Mouse (Mus musculus): ENCODE measurements around the gene Nt5dc3. TPM values are rescaled to one million over a fixed set of nuclear protein-coding genes. Genes with fewer than 3 reads are reported as not detected.
A peak's percentile ranks its signal among the peaks of the same experiment; 100 is the strongest.

The Nt5dc3 gene
- polyA plus RNA-seq, 1 experiment: 4.9 TPM

- Histone ChIP-seq H3K4me3 (ENCODE audit: extremely low read depth, insufficient read depth, insufficient read length) (peak overlapping the region; percentile 74), H3K36me3 (ENCODE audit: control insufficient read depth, insufficient read depth, low read length) (no peaks in the 10 kb centered on the region), H3K27me3 (ENCODE audit: control insufficient read depth, insufficient read depth, low read length) (no peaks in the 10 kb centered on the region), H3K4me1 (ENCODE audit: control insufficient read depth, insufficient read depth, insufficient read length) (peaks cover 8% of the 10 kb centered on the region; the same call in 1 of the 2 replicates), H3K27ac (ENCODE audit: insufficient read depth, low read length) (peak overlapping the region; percentile 43)
- TF ChIP-seq POLR2A (IDR thresholded peaks at IDR 0.05; ENCODE audit: low read depth, low read length) (no peak), CTCF (IDR thresholded peaks at IDR 0.05; ENCODE audit: extremely low read depth, insufficient read depth, insufficient read length, insufficient replicate concordance) (no peak)
- 63% methylated on average over 19 of the region's 19 CpGs for WGBS
- DNase-seq (ENCODE audit: low read depth in 1 of 2, low spot score in 2 of 2): peak in 1 of 2 experiments; percentile 6
Measured at GRCm38 (mm10) chr10:86777614-86778319, 1.0 kb upstream of the Nt5dc3 start.

DNA sequence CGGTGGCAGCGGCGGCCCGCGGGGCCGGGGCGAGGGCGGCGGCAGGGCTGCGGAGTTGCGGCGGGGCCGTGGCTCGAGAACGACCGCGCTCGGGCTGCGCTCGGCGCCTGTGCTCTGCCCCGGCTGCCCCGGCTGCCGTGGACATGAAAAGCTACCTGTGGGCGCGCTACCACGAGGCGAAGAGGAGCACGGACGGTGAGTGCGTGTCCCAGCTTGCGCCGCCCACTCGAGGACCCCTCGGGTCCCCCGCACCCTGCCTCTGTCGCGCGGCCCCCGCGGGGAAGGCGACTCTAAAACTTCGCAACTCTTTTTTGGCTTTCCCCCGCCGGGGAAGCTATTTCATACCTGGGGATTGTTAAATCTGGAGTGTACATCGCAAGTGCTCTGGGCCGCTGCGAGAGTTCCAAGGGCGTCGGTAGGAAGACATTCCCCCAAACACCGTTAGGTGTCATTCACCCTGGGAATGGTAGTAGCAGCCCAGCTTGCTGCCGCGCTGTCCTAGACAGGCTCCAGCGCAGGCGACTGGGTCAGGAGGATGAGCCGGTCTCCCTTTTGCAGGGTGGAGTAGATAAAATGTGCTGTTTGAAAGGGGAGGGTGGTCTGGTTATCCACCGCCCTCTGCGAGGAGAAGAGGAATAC, 431 bp downstream of the Nt5dc3 start:
- Histone ChIP-seq H3K36me3 (ENCODE audit: control insufficient read depth, insufficient read depth, low read length) (no peaks in the 10 kb centered on the region), H3K4me1 (ENCODE audit: control insufficient read depth, insufficient read depth, insufficient read length) (peaks cover 8% of the 10 kb centered on the region; the same call in 1 of the 2 replicates), H3K27ac (ENCODE audit: insufficient read depth, low read length) (peak overlapping the region; percentile 58), H3K4me3 (ENCODE audit: extremely low read depth, insufficient read depth, insufficient read length) (peak overlapping the region; percentile 68), H3K27me3 (ENCODE audit: control insufficient read depth, insufficient read depth, low read length) (no peaks in the 10 kb centered on the region)
- TF ChIP-seq POLR2A (IDR thresholded peaks at IDR 0.05; ENCODE audit: low read depth, low read length) (no peak), CTCF (IDR thresholded peaks at IDR 0.05; ENCODE audit: extremely low read depth, insufficient read depth, insufficient read length, insufficient replicate concordance) (no peak)
- DNase-seq (ENCODE audit: low read depth in 1 of 2, low spot score in 2 of 2): peak; percentile 9 to 16
- under 1% methylated on average over 46 of the region's 58 CpGs for WGBS

DNA sequence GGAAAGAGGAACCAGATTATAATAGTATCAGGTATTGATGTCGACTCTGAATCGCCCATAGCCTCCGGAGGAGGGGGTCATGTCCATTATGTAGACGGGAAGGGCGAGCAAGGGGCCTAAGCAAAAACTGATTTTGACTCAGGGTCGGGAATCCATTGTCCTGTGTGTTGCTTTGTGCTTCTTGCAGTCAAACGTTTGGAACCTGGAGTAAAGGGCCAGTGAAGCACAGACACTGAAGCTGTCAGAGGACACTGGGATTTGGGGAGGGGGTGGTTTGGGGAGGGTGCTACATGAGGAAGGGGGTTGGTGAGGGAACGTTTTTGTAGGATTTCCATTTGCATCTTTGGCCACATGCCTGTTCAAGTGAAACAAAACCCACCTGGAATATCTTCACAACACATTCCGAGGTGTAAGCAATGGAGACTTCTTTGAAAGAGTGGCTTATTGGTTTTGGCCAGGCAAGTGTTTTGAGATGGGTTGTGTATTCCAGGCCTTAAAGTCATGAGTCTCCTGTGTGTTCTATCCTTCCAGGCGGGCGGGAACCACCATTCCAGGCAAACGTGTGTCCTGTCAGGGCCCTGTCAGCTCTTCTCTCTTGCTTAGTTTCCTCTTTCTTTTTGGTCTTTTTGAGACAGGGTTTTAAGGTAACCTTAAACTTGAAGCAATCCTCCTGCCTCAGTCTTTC, 1.2 kb downstream of the Nt5dc3 start:
- TF ChIP-seq CTCF (IDR thresholded peaks at IDR 0.05; ENCODE audit: extremely low read depth, insufficient read depth, insufficient read length, insufficient replicate concordance) (no peak), POLR2A (IDR thresholded peaks at IDR 0.05; ENCODE audit: low read depth, low read length) (no peak)
- H3K36me3 ChIP-seq (ENCODE audit: control insufficient read depth, insufficient read depth, low read length): no peaks in the 10 kb centered on the region
- H3K4me1 ChIP-seq (ENCODE audit: control insufficient read depth, insufficient read depth, insufficient read length): peaks cover 8% of the 10 kb centered on the region; the same call in 1 of the 2 replicates
- WGBS: 33% methylated on average over 12 of the region's 12 CpGs
- no peaks in the 10 kb centered on the region for H3K27me3 ChIP-seq (ENCODE audit: control insufficient read depth, insufficient read depth, low read length)
- H3K27ac ChIP-seq (ENCODE audit: insufficient read depth, low read length): no peak overlapping the region
- DNase-seq (ENCODE audit: low read depth in 1 of 2, low spot score in 2 of 2): no peak
- H3K4me3 ChIP-seq (ENCODE audit: extremely low read depth, insufficient read depth, insufficient read length): peak overlapping the region; percentile 68

GRCm38 (mm10) chr10:86781641-86782040, 2.8 kb downstream of the Nt5dc3 start:
- Histone ChIP-seq H3K36me3 (ENCODE audit: control insufficient read depth, insufficient read depth, low read length) (no peaks in the 10 kb centered on the region), H3K4me3 (ENCODE audit: extremely low read depth, insufficient read depth, insufficient read length) (no peak overlapping the region), H3K27ac (ENCODE audit: insufficient read depth, low read length) (no peak overlapping the region), H3K4me1 (ENCODE audit: control insufficient read depth, insufficient read depth, insufficient read length) (peaks cover 10% of the 10 kb centered on the region; the same call in 1 of the 2 replicates), H3K27me3 (ENCODE audit: control insufficient read depth, insufficient read depth, low read length) (no peaks in the 10 kb centered on the region)
- TF ChIP-seq CTCF (IDR thresholded peaks at IDR 0.05; ENCODE audit: extremely low read depth, insufficient read depth, insufficient read length, insufficient replicate concordance) (no peak), POLR2A (IDR thresholded peaks at IDR 0.05; ENCODE audit: low read depth, low read length) (no peak)
- 94% methylated on average over 5 of the region's 5 CpGs for WGBS
- no peak for DNase-seq (ENCODE audit: low read depth in 1 of 2, low spot score in 2 of 2)

DNA sequence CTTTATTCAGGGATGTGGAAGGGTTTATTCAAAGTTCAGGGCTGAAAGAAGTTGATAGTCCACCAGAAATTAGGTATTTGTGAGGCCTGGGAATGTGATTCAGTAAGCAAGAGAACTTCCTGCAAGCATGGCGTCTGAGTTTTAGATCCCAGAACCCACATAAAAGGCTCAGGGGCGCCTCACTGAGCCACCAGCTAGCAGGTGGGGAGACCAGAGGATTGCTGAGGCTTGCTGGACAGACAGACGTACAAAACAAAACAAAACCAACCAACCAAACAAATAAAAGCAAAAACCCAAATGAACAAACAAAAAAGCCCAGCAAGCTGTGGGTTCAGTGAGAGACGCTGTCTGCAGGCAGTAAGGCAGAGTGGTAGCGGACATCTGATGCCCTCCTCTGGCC, 3.9 kb downstream of the Nt5dc3 start:
- WGBS: 76% methylated on average over 5 of the region's 5 CpGs
- DNase-seq (ENCODE audit: low read depth in 1 of 2, low spot score in 2 of 2): no peak
- no peak overlapping the region for H3K4me3 ChIP-seq (ENCODE audit: extremely low read depth, insufficient read depth, insufficient read length)

DNA sequence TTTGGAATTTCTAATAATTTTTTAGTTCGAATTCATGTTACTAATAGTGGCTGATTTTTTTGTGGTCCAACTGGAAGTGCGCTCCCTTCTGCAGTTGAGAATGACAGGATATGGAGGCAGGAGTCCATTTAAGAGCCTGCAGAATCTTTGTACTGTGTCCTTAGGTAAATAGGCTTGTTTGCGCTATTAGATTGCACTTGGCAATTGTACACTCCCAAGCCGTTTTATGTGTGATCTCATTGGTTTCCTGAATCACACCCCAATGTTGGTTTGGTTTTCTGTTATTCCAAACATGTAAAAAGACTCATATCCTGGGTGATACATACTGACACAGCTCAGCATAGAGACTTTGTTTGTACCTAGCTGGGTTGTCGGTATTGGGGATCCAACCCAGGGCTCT, 4.8 kb downstream of the Nt5dc3 start:
- H3K4me3 ChIP-seq (ENCODE audit: extremely low read depth, insufficient read depth, insufficient read length): no peak overlapping the region
- DNase-seq (ENCODE audit: low read depth in 1 of 2, low spot score in 2 of 2): no peak
- H3K36me3 ChIP-seq (ENCODE audit: control insufficient read depth, insufficient read depth, low read length): no peaks in the 10 kb centered on the region
- peaks cover 10% of the 10 kb centered on the region; the same call in 1 of the 2 replicates for H3K4me1 ChIP-seq (ENCODE audit: control insufficient read depth, insufficient read depth, insufficient read length)
- TF ChIP-seq CTCF (IDR thresholded peaks at IDR 0.05; ENCODE audit: extremely low read depth, insufficient read depth, insufficient read length, insufficient replicate concordance) (no peak), POLR2A (IDR thresholded peaks at IDR 0.05; ENCODE audit: low read depth, low read length) (no peak)
- H3K27ac ChIP-seq (ENCODE audit: insufficient read depth, low read length): no peak overlapping the region
- 88% methylated on average over 5 of the region's 5 CpGs for WGBS
- H3K27me3 ChIP-seq (ENCODE audit: control insufficient read depth, insufficient read depth, low read length): no peaks in the 10 kb centered on the region

More for the DNA sequence above, 3.9 kb downstream of the Nt5dc3 start:
- H3K36me3 ChIP-seq (ENCODE audit: control insufficient read depth, insufficient read depth, low read length): no peaks in the 10 kb centered on the region
- TF ChIP-seq POLR2A (IDR thresholded peaks at IDR 0.05; ENCODE audit: low read depth, low read length) (no peak), CTCF (IDR thresholded peaks at IDR 0.05; ENCODE audit: extremely low read depth, insufficient read depth, insufficient read length, insufficient replicate concordance) (no peak)
- no peaks in the 10 kb centered on the region for H3K27me3 ChIP-seq (ENCODE audit: control insufficient read depth, insufficient read depth, low read length)
- H3K4me1 ChIP-seq (ENCODE audit: control insufficient read depth, insufficient read depth, insufficient read length): peaks cover 10% of the 10 kb centered on the region; the same call in 1 of the 2 replicates
- H3K27ac ChIP-seq (ENCODE audit: insufficient read depth, low read length): no peak overlapping the region
